Mouse (Mus musculus): ENCODE results near the gene Hmgn3.

DNA sequence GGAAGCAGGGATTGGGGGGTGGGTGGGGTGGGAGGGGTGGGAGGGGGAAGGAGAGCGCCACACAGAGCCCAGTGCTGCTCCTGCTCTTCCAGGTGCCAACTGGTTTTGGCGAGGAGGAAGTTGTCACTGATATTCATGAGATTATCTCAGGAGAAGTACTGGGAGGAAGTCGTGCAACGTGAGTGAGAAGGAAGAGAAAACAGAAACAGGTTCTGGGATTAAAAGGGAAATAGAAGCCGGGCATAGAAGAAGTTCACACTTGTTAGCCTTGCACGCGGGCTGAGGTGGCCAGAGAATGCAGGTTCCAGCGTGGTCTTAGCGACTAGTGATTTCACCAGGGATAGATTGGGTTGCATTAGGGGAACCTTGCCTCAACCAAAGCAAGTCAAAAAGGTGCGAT lies 49.3 kb upstream of the Hmgn3 start:
- TF ChIP-seq POLR2A (IDR thresholded peaks at IDR 0.05; ENCODE audit: low read depth, low read length) (no peak), CTCF (IDR thresholded peaks at IDR 0.05; ENCODE audit: extremely low read depth, insufficient read depth, insufficient read length, insufficient replicate concordance) (no peak)
